Mouse (Mus musculus): ENCODE measurements around the gene Glp1r. TPM values are rescaled to one million over a fixed set of nuclear protein-coding genes. Genes with fewer than 3 reads are reported as not detected.

The Glp1r gene
- polyA plus RNA-seq, 1 experiment: not detected

DNA sequence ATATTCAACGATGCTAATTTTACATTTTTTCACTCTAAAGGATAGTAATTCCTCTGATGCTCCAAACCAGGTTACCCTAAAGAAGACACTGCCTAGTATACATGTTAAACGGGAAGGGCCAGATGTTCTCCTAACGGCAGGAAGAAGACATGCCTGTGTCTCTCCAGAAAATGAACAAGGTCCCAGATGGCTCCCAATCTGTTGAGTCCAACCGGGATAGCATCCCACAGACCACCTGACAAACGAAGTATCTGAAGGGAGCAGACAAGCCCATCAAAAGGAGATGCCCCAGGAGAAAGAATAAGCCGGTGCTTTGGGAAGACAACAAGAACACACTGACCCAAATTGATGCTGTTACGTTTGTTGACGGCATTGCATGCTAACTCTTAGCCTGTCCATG lies 50.0 kb downstream of the Glp1r start:
- Histone ChIP-seq H3K27ac (replicated peaks; ENCODE audit: low read depth, low read length) (no peak overlapping the region), H3K4me1 (ENCODE audit: control insufficient read depth, insufficient read depth, insufficient read length, low read length) (no peaks in the 10 kb centered on the region), H3K4me3 (ENCODE audit: insufficient read depth, low read depth, low read length) (no peak overlapping the region)

DNA sequence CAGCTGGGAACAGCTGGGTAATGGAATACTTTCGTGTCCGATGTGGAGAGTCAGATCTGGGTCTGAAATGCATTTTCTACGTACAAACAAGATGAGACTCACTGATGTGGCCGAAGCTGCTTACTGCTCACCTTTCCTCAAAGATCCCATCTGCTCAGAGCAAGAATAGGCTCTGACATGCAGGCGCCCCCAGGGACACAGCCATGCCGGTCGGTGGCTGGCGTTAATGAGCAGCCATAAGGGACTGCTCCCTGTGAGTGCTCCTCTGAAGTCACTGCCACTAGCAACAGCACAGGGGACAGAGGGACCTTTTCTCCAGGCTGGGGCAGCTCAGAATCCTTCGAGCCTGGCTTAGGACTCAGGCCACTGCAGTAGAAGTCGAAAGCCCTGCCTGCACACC lies 52.7 kb downstream of the Glp1r start, which contains the start of gene Umodl1:
Gene Umodl1, plus strand, starts transcription at position 301 of the 400 bp plus-strand sequence.
- no peak within 1 kb of the TSS for H3K27ac ChIP-seq (replicated peaks; ENCODE audit: low read depth, low read length)
- H3K4me3 ChIP-seq (ENCODE audit: insufficient read depth, low read depth, low read length): no peak within 1 kb of the TSS
- H3K4me1 ChIP-seq (ENCODE audit: control insufficient read depth, insufficient read depth, insufficient read length, low read length): no peaks in the 10 kb centered on the region

GRCm38 (mm10) chr17:30961936-30962592 lies 60.4 kb downstream of the Glp1r start:
- H3K27ac ChIP-seq (replicated peaks; ENCODE audit: low read depth, low read length): no peak overlapping the region
- no peak overlapping the region for H3K4me3 ChIP-seq (ENCODE audit: insufficient read depth, low read depth, low read length)
- H3K4me1 ChIP-seq (ENCODE audit: control insufficient read depth, insufficient read depth, insufficient read length, low read length): no peaks in the 10 kb centered on the region

DNA sequence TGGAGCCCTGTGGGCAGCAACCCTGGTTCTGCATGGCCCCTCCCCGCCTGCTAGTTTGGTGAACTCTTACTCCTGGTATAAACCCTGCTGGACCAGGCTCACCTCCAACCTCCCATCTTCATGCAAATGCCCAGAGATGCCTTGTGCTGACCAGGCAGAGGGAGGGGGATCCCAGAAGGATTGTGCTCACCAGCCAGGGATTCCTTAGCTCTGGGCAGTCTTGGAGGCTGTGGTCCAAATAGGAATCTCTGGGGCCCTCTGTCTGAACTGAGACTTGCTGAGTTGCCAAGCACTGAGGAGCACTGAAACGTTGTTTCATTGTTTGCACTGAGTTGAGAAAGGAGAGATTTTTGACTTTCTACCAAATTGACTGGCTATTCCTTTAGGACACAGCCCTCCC lies 61.3 kb downstream of the Glp1r start:
- H3K4me3 ChIP-seq (ENCODE audit: insufficient read depth, low read depth, low read length): no peak overlapping the region
- H3K4me1 ChIP-seq (ENCODE audit: control insufficient read depth, insufficient read depth, insufficient read length, low read length): no peaks in the 10 kb centered on the region
- no peak overlapping the region for H3K27ac ChIP-seq (replicated peaks; ENCODE audit: low read depth, low read length)

DNA sequence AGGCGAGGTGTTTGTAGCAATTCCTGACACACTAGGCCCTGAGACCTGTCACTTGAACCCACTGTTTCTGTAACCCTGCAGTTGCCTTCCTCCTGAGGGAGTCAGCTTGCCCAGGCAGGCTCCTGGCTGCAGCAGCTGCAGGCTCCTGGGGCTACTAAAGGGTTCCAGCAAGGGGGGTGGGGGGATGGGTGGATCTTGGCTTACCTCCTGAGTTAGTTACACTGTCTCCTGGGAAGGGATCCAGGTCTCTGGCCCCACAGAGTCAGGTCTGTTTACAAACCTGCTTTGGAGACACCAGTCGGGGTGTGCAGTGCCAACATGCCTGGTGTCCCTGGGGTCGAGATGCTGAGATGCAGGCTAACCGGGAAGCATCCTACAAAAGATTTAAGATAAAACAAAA lies 68.4 kb downstream of the Glp1r start:
- Histone ChIP-seq H3K27ac (replicated peaks; ENCODE audit: low read depth, low read length) (no peak overlapping the region), H3K4me3 (ENCODE audit: insufficient read depth, low read depth, low read length) (no peak overlapping the region), H3K4me1 (ENCODE audit: control insufficient read depth, insufficient read depth, insufficient read length, low read length) (no peaks in the 10 kb centered on the region)

DNA sequence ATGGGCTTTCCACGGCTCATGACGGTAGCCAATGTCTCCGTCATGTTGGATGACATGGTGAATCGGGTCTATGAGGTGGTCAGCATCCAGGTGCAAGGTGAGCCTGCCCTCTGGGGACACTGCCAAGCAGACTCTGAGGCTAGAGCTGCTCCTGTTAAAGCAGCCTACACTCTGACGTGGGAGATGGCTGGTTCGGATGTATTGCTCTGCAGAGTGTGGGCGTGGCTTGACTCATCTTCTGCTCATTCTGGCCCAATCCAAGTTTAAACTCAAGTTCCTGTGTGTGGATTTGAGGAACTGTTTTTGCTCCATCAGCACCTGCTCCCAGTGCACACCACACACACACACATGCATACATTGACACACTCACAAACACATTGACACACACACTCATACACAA lies 70.3 kb downstream of the Glp1r start:
- Histone ChIP-seq H3K27ac (replicated peaks; ENCODE audit: low read depth, low read length) (no peak overlapping the region), H3K4me1 (ENCODE audit: control insufficient read depth, insufficient read depth, insufficient read length, low read length) (no peaks in the 10 kb centered on the region), H3K4me3 (ENCODE audit: insufficient read depth, low read depth, low read length) (no peak overlapping the region)

DNA sequence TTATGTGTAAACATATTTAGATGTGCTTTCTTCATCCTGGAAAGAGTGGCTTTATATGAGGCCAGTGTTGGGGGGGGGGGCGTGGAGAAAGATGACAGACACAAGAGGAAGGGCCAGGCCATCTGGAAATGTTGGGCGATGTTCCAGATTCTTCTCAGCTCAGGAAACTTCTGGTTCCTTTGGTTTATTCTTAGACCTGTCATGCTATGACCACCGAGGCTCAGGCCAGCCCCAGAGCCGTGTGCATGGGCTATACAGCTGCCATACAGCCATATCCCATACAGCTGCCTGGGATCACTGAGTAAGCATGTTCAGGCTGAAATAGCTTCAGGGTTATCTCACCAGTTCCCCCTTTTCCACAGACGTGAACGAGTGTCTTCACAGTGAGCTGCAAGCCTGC lies 71.7 kb downstream of the Glp1r start:
- H3K4me1 ChIP-seq (ENCODE audit: control insufficient read depth, insufficient read depth, insufficient read length, low read length): no peaks in the 10 kb centered on the region
- H3K27ac ChIP-seq (replicated peaks; ENCODE audit: low read depth, low read length): no peak overlapping the region
- H3K4me3 ChIP-seq (ENCODE audit: insufficient read depth, low read depth, low read length): no peak overlapping the region

- Histone ChIP-seq H3K27ac (replicated peaks; ENCODE audit: low read depth, low read length) (no peak overlapping the region), H3K4me3 (ENCODE audit: insufficient read depth, low read depth, low read length) (no peak overlapping the region), H3K4me1 (ENCODE audit: control insufficient read depth, insufficient read depth, insufficient read length, low read length) (no peaks in the 10 kb centered on the region)
These were observed 75.7 kb downstream of the Glp1r start for GRCm38 (mm10) chr17:30977290-30977689.

DNA sequence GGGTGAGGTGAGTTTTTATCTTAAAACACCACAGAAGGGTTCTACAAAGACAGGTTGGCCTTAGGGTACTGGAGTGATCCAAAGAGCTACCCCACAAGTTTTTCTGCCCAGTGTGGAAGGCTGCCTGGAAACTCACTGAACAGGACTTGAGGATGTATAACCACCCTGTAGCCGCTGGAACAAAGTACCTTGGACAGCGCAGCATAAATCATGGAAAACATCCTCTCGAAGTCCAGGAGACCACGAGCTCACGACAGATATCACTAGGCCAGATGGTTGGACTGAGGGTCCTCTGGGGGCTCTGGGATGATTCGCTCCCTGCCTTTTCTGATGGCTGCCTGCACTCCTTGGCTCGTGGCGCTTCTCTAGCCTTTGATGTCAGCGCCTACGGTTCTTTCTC lies 76.9 kb downstream of the Glp1r start:
- no peak overlapping the region for H3K27ac ChIP-seq (replicated peaks; ENCODE audit: low read depth, low read length)
- no peaks in the 10 kb centered on the region for H3K4me1 ChIP-seq (ENCODE audit: control insufficient read depth, insufficient read depth, insufficient read length, low read length)
- no peak overlapping the region for H3K4me3 ChIP-seq (ENCODE audit: insufficient read depth, low read depth, low read length)

- H3K27ac ChIP-seq (replicated peaks; ENCODE audit: low read depth, low read length): no peak overlapping the region
- no peak overlapping the region for H3K4me3 ChIP-seq (ENCODE audit: insufficient read depth, low read depth, low read length)
- H3K4me1 ChIP-seq (ENCODE audit: control insufficient read depth, insufficient read depth, insufficient read length, low read length): no peaks in the 10 kb centered on the region
These were observed 81.9 kb downstream of the Glp1r start for GRCm38 (mm10) chr17:30983521-30983920.

GRCm38 (mm10) chr17:30990254-30990653 lies 88.6 kb downstream of the Glp1r start:
- H3K4me1 ChIP-seq (ENCODE audit: control insufficient read depth, insufficient read depth, insufficient read length, low read length): no peaks in the 10 kb centered on the region
- no peak overlapping the region for H3K4me3 ChIP-seq (ENCODE audit: insufficient read depth, low read depth, low read length)
- H3K27ac ChIP-seq (replicated peaks; ENCODE audit: low read depth, low read length): no peak overlapping the region

Other genes starting within 250 kb of the Glp1r start
- not detected in 2 replicates for gene Umodl1, start 52.8 kb downstream of the Glp1r start, polyA plus RNA-seq (2012; ENCODE audit: insufficient read depth, insufficient read length, missing spikeins)
- 2.3 and 5.0 TPM in 2 replicates for gene Abcg1, start 155.9 kb downstream of the Glp1r start, polyA plus RNA-seq (2012; ENCODE audit: insufficient read depth, insufficient read length, missing spikeins)
- gene Tff3, start 227.8 kb downstream of the Glp1r start, polyA plus RNA-seq (2012; ENCODE audit: insufficient read depth, insufficient read length, missing spikeins): not detected in 2 replicates
- not detected in 2 replicates for gene Tff2, start 242.5 kb downstream of the Glp1r start, polyA plus RNA-seq (2012; ENCODE audit: insufficient read depth, insufficient read length, missing spikeins)

Measured in brown adipose tissue, adult 24 weeks (tissue).